Mouse (Mus musculus) frontal cortex, postnatal 36 days (tissue): ENCODE measurements around the gene Nln.

ENCODE experiments used
- DNase-seq, 2 experiments: peaks; one replicate each; pipeline ENCODE4 v3.0.0; 2022; ENCODE audit warnings: low spot score in 2 of 2

Gene Nln

DNA sequence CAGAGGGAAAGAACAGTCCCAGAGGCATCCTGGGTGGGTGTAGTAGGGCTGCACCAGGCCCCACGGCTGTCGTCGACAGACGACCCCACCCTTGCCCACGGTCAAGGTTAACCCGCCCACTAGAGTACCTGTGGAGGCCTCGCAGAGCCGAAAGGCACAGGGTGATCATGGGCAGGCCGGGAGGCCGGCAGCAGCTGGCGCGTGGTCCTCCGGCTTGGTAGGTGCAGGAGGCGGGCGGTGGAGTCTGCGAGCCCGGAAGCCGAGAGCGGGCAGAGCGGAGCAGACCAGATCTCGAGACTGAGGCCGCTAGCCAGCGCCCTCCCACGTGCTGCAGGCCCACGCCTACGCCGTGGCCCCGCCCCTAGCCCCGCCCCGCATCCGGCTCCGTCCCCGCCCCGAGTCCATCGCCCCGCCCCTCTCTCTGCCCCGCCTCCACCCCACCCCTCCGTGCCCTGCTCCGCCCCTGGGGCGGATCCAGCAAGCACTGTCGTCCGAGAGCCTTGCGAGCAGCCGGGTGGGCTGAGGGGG lies at the start of gene Nln, which contains the start of gene Sgtb:
TSS of gene Nln (minus strand) at position 327 of the 528 bp plus-strand sequence.
TSS of gene Sgtb (plus strand) at position 454 of the 528 bp plus-strand sequence.
- peak; percentile 74 to 82 for DNase-seq

DNA sequence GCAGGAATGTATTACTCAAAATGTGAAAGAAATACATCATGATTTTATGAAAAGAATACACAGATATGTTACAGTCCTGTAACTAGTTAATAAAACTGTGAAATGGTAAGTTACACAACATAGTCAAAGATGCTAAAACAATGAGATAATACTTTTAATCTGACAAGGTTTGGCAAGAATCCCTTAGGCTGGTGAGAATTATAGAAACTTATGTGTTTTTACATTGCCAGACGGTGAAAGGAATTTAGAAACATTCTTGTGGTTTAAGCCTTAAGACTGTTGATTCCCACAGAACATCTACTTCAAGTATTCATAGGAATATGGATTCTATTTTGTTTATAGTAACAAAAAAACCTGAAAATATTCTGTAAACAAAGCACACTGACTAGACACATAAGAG lies 46.3 kb upstream of the Nln start:
- DNase-seq, result no peak

DNA sequence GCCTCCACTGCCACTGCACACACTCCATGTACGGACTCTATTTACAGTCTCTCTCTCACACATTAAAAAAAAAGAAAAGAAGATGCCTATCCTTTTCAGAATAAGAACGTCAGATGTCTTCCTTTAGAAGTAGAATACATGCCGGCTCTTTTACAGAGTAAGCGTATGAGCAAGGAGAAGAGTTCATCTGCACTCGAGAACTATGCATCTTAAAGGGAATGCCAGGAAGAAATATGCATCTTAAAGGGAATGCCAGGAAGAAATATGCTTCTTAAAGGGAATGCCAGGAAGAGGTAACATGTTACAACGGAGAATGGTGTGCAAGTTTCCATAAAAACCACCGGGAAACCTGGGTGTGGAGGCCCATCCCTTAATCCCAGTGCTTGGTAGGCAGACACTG lies 45.7 kb upstream of the Nln start:
- DNase-seq, result no peak

DNA sequence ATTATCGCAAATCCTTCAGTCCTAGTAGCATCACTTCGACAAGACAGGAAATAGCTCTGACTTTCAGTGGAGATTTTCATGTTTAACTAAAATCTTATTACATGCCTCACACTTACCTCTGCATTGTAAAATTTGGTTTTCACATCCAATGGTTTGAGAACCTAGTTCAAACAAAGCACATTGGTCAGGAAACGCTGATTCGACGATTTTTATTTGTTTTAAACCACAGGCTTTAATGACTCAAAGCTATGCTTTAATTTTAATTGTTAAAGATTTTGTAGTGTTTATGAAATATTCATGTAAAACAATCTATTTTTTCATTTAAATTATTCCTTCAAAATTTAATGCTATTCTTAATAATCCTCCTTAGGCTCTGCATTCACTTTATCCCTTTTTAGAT lies 44.8 kb upstream of the Nln start:
- no peak for DNase-seq

DNA sequence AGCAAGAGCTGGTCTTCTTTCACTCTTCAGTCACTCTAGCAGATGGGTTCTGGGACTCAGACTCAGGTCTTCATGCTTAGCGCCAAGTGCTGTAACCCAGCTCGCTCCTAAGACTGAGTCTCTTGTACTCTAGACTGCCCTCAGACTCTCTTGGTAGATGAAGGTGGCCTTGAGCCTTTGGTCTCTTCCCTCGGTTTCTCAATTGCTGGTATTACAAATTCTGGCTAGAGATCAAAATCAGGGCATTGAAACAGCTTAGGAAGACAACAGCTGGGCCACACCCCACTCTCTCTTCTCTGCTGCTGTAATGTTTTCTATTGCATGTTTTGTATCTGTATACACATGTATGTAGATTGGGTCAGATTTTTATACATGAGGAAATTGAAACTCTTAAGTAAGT lies 36.2 kb upstream of the Nln start:
- no peak for DNase-seq

DNA sequence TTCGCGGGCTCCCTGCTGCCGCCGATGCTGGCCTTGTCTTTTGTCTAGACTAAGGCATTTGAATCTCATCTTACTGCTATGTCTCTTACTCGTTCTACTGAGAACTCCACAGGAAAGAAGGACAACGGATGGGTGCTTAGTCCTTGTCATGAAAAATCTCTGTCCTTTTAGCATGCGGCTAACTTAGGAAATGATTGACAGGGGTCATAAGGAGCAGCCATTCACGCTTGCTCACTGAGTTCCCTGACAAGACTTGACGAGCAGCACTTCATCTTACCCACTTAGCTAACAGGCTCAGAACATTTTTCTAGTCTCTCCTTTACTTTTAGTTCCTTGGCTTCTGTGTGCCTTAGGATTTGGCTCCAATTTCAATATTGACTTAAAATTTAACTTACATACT lies 35.5 kb upstream of the Nln start:
- DNase-seq, result no peak

DNA sequence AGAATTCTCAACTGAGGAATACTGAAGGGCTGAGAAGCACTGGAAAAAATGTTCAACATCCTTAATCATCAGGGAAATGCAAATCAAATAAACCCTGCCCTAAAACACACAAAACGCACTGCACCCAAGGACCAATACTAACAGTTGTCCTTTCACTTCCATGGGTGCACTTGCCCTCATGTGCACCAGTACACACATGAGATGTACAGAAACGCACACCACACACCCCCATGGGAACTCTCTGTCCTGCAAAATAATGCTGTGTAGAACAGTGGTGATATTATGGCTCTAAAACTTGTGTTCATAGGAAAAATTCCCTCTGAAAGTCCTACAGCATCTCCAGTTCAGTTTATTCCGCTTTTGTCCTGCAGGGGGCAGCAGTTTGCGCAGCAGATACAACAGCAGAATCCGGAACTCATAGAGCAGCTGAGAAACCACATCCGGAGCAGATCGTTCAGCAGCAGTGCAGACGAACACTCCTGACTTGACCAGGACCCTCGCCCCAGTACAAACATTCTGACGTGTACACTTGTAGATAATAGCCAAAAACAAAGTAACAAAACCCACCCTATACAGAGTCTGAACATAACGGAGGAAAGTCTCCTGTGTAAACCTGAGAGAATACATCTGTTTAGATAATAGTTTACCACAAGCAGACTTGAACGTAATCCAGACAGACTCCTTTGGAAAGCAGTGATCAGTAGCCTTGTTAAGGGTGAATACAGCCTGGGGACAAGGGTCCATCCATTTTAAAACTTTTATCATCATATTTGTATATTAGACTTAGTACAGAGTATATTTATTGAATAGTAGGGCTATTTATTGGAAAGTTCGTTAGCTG lies 30.2 kb upstream of the Nln start:
- peak; percentile 73 to 90 for DNase-seq

DNA sequence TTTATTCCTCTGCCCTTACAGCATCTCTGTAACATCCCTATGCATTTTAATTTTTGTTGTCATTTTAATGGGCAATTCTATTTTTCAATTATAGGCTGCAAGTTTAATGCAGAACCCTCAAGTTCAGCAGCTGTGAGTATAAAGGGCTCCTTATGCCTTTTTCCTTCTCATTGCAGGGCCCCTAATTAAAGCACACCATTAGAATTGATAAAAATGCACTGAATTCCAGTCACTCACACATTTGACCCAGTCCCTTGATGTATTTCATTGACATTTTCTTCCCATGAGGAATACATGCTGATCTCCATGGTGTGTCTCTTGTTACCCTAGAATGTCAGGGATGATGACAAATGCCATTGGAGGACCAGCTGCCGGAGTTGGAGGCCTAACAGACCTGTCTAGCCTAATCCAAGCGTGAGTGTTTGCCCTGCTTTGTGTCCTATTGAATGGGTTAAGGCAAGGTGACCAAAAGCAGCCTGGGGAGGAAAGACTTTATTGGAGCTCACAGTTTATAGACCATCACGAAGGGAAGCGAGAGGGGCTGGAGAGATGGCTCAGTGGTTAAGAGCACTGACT lies 25.2 kb upstream of the Nln start:
- DNase-seq, result no peak

DNA sequence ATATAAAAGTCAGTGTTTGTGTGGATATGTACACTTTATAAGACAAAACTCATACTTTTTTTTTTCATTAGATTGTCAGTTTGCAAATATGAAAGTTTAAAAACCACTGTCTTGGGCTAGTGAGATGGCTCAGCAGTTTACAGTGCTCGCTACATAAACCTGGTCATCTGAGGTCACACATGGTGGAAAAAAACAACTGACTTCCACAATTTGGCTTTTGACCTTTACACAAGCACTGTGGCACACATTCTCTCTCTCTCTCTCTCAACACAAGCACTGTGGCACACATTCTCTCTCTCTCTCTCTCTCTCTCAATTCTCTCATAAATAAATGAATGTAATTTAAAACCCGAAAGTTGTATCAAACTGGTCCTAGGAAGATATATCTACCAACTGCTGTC lies 23.1 kb upstream of the Nln start:
- DNase-seq, result no peak

DNA sequence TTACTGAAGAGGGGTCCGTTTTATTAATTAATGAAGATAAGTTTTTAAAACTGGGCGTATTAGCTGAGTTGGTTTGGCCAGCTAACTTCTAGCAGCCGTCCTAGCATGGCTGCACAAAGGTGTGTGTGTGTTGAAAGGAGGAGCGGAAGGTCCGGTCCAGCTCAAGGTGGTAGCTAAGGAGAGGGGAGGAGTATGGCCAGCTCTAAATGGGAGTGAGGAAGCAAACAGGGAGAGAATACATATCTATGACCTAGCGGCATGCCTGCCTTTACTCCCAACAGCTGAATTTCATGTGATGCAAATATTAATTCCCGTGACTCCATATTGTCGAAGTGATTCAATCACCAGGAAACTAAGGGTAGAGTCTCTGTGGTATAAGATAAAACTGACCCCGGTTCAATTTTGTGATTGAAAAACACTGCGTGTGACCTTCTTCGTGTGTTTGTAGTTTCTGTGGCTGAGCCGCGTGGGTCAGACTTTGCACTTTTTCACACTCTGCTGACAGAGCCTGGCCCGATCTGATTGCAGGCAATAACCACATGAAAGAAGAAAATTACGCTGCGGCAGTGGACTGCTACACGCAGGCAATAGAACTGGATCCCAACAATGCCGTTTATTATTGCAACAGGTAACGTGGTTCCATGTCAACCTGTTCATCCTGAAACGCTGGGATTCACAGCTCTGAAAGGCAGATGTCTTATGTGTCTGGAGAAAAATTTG lies 14.4 kb upstream of the Nln start:
- no peak for DNase-seq

DNA sequence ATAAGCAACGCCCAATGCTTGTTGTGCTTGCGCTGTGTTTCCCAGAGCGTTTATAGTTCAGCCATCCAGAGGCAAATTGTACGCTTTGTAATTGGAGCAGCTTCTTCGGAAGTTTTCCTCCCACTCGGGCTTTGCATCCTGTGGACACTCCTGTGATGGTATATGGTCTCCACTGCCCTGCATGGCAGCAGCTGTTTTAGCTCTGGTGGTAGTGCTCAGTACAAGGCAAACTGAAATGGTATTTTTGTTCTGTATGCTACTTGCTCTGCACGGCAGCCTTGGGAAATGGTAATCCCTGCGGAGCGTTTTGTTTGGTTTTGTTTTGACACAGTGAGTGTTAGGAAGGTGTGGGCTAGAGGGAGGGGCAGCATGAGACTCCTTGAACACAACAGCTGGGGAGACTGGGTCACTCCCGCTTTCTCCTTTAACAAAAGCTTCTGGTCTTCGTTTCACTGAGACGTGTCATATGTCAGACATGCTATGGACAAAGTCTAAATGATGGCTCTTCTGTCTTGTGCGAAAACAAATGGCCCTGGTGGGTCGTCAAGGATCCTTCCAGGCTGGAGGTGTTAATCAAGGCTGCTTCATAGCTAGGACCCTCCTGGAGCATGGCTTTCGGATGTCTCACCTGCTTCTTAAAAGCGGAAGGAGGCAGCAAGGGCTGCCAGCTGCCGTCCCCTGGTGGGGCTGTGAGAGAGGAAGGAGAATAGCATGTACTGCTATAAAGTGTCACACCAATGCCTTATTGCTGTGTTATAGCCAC lies 12.8 kb upstream of the Nln start:
- no peak for DNase-seq

DNA sequence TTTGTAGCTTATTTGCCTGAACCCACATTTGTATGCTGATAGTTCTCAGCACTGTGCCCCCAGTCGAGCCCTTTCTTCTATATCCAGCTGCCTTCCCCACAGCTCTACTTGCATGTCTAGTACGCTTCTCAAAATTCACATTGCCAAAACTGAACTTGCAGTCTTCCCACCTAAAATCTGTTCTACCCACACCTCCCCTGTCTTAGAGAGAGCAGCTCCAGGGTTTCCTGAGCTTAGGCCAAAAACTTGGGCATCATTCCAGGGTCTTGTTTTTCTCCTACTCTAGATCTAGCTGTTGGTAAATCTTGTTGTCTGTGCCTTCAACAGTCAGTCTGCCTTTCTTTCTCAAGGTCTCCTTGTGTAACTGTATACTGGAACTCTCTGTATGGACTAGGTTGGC lies 5.4 kb upstream of the Nln start:
- peak; percentile 55 to 83 for DNase-seq

DNA sequence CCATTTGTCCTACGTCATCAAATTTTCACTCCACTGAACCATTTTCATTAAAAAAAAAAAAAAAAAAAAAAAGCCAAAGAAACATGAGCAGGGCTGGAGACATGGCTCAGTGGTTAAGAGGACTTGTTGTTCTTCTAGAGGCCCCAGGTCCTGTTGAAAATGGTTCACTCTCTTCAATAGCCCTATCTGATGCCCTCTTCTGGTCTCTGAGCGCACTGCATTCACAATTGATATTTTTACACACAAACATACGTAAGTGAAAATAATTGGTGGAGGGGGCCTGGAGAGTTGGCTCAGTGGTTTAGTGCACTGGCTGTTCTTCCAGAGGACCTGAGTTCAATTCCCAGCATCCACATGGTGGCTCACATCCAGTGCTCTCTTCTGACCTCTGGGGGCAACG lies 4.4 kb upstream of the Nln start:
- DNase-seq, result no peak

DNA sequence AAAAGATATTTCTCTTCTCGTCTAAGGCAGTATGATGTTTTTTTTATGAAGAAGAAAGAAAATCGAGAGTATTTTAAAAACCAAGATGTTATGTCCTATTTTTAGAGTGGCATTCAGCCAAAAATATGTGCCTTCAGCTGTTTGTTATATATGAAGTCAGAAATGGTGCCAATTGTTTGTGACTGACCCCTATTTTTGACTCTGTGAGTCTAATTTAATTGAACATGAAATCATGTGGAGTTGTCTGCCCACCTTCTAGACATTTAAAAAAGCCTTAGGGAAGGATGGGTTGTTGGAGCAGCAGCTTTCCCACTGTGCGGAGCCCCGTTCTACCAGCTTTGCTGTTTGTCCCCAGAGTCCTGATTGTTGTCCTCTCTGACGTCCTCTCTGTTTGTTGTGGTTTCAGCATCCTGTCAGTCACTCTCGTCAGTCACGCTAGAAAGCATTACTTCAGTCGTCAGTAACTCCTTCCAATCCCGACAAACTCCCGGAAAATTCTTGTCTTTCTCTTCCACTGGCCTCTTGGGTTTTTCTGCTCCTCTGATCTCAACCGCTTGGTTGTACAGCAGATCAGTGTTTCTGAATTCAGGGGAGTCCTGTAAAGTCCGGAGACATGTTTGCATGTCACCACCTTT lies 3.0 kb upstream of the Nln start:
- DNase-seq, result peak; percentile 15 to 53

DNA sequence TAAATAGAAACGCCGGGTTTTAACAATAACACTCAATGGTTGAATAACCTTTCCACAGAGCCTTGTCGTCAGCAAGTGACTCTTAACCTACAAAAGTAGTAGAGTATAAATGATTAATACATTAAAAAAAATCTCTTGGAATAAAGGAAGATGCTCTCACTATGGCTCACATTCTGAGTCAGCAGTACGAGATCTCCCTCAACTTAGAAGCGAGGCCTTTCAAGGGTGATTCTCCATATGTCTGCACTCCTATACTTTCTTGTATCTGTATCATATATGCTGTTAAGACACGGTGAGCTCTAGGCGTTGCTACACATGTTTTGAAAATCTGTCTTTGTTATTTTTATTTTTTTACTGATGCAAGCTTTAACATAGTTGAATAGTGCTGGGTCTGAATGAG lies 1.1 kb upstream of the Nln start:
- DNase-seq, result no peak

DNA sequence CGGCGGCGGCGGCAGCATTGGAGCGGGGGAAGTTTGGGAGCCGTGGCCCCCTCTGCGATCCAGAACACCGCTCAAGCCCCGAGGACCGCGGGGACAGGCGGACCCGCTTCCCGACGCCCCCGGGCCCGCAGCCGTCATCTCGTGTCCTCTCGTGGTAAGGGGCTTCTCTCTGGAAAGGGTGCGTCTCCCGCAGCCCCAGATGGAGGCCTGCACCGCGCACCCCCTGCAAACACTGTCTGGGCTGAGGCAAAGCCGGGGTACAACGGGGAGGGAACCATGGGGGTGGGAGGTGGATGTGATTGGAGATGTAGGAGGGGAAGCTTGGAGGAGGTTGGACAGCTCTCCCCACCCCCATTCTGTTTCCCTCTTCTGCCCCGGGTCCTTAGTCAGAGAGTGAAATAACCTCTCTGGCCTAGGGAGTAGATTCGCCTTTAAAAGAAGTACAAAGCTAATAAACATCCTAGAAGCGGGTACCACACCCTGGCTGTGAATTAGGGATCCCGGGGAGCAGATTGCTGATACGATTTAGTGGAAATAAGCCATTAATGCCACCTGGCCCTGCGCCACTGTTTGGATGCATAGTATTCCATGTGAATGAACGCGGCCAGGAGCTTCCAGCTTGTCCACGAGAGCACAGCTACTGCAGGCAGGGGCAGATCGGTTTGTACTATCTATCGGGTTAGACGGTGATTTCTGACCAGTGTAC lies 555 bp upstream of the Nln start:
- DNase-seq, result peak; percentile 44 to 67

DNA sequence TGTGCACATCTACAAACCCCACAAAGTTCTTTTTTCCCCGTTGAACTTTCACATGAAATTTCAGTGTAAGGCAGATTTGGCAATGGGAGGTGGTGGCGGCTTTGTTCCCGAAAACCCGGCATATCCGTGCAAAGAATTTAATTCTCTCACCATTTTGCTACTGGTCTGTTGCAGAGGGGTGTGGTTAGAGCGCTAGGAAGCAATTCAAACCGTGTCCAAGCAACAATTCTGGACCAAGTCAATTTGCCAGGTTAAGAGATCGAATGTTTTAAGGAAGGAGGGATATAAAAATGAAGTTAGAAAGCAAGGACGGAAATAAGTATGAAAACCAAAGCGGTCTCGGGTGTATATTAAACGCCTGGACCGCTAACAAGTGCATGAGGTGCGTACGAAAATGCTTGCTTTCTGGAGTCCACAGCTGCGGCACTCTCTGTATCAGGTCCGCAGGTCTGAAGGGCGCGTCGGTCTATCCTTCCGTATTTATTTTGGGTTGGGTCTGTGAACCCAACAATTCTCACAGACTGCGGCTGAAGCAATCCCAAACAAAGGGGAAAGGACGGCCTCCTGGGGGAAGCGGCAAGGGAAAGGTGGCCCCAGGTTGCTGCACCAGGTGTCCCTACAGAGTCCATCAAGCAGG lies 645 bp downstream of the Nln start:
- peak in 1 of 2 experiments; percentile 33 for DNase-seq

DNA sequence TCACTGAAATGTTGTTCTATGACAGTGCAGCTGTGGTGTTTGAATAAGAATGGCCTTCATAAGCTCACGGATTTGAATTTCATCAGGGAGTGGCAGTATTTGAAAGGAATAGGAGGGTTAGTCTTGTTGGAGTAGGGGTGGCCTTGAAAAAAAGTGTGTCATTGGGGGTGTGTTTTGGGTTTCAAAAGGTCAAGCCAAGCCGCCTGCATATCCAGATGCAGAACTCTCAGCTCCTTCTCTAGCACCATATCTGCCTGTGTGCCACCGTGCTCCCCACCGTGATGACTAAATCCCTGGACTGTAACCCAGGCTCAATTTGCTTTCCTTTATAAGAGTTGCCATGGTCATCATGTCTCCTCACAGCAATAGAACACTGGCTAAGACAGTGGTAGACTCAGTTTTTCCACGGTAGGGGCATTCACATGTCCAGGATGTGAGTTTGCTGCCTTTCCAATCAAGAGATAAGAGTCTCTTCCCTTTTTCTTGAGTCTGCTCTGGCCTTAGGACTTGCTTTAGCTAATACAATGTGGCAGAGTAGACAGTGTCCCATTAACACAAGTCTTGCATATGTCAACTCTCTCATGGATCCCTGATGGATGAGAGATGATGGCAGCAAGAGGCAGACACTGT lies 7.7 kb downstream of the Nln start:
- DNase-seq, result no peak

DNA sequence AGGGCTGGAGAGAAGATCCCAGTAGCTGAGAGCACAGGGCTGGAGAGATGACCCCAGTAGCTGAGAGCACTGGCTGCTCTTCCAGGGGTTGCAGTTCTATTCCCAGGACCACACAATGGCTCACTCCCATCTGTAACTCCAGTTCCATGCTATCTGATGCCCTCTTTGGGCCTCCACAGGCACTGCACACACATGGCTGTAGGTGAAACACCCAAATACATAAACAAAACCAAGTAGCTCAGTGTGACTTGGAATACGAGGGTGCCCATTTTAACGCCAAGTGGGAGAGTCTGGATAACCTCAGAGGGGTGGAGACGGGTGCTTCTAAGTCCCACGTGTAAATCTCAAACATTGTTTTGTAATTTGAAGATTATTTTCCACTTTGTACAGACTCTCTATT lies 9.0 kb downstream of the Nln start:
- no peak for DNase-seq

DNA sequence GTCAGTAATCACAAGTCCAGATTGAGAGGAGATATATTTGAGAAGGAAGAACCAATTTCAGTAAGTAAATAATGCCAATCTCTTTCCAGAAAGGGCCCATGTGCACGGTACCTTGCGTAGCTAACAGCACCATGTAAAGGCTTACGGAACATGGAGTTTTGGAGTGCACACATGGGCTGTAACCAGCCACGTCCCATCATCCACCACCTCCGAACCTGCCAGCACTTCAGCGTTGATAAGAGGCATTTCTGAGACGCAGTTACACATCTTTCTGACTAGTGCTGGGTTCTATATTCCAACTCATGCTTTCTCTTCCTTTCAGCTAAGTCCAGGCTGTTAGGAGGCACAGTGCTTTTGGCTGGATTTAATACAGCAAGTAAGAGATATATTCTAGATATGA lies 12.2 kb downstream of the Nln start:
- no peak for DNase-seq
